Mouse (Mus musculus): ENCODE data around the gene Hsp90b1. TPM values are rescaled to one million over a fixed set of nuclear protein-coding genes. Genes with fewer than 3 reads are reported as not detected.

Hsp90b1 gene
- total RNA-seq, 2 experiments from 2014 or later: 307 to 335 TPM

Small RNAs within 50 kb of the gene (microRNA-seq; reads per million reads assigned to microRNA genes)
- gene Gm25745: 1.7 to 2.0 reads per million in 2 experiments

Other genes starting within 250 kb of the Hsp90b1 start
- under 1 TPM; 0.38 to 0.60 TPM for gene Syn3, start 206.6 kb downstream of the Hsp90b1 start, total RNA-seq (2021)
- gene Ttc41, start 302 bp upstream of the Hsp90b1 start, total RNA-seq (2021): 1 to 10 TPM; 1.6 to 1.7 TPM
- 10 to 100 TPM; 12.8 to 14.2 TPM for gene Gm49358, start 58.5 kb upstream of the Hsp90b1 start, total RNA-seq (2021)
- 10 to 100 TPM; 35.0 to 35.1 TPM for gene Nt5dc3, start 73.5 kb upstream of the Hsp90b1 start, total RNA-seq (2021)